Mouse (Mus musculus): ENCODE measurements around the gene S100a7a.

Gene S100a7a

GRCm38 (mm10) chr3:90653717-90654116 lies at the start of gene S100a7a:
S100a7a (plus strand) TSS chr3:90654017.
- no peak for DNase-seq

- peak in 1 of 2 experiments; percentile 13 for DNase-seq
Measured at GRCm38 (mm10) chr3:90604416-90604815, 49.4 kb upstream of the S100a7a start.

GRCm38 (mm10) chr3:90605049-90605448 lies 48.8 kb upstream of the S100a7a start:
- no peak for DNase-seq

DNA sequence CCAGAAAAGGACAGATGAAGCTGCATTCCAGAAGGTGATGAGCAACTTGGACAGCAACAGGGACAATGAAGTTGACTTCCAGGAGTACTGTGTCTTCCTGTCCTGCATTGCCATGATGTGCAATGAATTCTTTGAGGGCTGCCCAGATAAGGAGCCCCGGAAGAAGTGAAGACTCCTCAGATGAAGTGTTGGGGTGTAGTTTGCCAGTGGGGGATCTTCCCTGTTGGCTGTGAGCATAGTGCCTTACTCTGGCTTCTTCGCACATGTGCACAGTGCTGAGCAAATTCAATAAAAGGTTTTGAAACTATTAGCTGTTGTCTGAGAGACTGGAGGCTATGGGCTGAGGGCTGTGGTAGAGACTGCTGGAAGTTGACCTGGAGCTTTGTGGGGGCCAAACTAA lies 48.1 kb upstream of the S100a7a start:
- no peak for DNase-seq

DNA sequence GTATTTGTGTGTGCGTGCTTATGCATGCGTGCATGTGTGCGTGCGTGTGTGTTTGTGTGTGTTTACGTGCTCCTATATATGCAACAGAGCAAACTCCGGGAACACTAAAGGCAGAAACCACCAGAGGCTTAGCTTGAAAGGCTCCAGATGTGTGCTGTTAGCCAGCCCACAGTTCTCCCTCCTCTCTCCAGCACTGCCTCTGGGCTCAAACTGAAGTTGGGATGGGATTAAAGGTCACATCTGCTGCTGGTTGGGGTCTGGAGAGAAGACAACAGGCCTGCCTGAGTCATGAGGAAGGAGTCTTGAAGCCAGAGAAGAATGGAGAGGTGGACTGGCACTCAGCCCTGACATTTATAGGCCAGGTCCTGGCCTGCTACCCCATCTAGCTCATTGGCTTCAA lies 47.6 kb upstream of the S100a7a start:
- DNase-seq: no peak

- DNase-seq: no peak
Measured at GRCm38 (mm10) chr3:90607361-90607760, 46.5 kb upstream of the S100a7a start.

- DNase-seq: no peak
Measured at GRCm38 (mm10) chr3:90608223-90608622, 45.6 kb upstream of the S100a7a start, which contains the start of gene S100a5. S100a5 (plus strand) TSS chr3:90608523.

DNA sequence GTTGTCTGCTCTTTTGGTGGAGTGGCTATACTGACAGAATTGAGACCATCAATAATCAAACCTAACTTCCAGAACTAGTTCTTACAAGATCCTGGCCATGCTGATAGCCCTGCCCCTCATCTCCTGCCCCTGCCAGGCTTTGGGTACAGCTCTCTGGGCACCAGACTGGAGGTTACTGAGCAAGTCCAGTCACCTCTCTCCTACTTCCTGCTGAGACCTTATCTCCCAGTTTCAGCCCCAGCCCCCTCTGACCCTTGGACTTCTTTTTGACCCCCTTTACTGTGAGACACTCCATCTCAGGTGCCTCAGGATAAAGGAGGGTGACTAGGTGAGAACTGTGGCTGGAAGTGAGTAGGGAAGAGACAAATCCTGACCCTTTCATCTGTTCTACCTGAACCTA lies 44.7 kb upstream of the S100a7a start:
- no peak for DNase-seq

GRCm38 (mm10) chr3:90611494-90611893 lies 42.3 kb upstream of the S100a7a start:
- no peak for DNase-seq

DNA sequence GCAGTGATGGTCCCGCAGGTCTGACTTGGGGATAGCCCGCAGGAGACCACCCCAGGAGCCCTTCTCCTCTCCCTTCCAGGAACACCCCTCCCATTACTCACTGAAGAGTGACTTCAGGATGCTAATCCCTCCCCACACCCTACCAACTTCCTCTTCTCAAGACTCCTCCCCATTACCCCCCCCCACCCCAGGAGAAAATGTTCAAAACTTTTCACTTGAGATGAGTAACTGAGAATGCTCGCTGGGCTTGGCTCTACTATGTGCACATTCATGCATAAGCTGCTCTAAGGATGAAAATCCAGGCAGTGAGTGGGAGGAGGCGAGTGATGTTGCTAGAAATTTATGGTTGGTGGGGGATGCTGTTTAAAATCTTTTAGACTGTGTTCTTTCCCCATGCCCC lies 41.8 kb upstream of the S100a7a start:
- DNase-seq: no peak

DNA sequence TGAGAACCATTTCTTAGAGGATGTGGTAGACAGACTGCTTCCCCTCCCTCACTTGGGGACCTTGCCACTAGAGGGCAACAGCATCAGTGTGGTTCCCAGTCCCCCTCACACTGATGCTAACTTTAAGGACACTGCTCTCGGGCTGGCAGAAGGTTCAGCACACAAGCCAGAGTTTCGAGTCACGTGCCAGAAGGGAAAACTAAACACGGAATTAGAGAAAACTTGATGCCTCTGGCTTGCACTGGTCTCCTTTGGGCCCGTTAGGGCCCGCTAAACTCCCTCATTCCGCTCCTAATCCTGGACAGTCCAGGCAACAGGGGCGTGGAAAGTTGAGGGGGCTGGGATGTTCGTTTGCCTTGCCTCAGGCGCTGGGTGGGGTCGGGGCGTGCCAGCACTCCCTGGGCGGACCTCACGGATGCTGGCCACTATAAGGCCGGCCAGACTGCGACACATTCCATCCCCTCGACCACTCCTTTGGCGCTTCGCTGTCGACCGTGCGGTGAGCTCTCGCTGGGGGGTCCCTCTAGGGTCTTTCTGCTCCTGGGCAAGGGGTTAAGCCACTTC lies 41.0 kb upstream of the S100a7a start, which contains the start of gene S100a6:
S100a6 (plus strand) TSS at position 155 of the 564 bp plus-strand sequence.
- peak; percentile 79 to 83 for DNase-seq

- no peak for DNase-seq
Measured at GRCm38 (mm10) chr3:90613461-90614147, 40.2 kb upstream of the S100a7a start.

DNA sequence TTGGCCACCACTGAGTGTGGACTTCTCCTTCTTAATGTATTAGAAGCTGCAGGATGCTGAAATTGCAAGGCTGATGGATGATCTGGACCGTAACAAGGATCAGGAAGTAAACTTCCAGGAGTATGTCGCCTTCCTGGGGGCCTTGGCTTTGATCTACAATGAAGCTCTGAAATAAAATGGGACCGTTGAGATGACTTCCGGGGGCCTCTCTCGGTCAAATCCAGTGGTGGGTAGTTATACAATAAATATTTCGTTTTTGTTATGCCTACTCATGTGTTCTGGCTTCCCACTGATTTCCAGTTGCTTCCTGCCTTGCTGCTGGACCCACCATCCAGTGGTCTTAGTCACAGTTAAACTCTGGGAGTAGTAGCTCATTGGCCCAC lies 39.7 kb upstream of the S100a7a start:
- no peak for DNase-seq

DNA sequence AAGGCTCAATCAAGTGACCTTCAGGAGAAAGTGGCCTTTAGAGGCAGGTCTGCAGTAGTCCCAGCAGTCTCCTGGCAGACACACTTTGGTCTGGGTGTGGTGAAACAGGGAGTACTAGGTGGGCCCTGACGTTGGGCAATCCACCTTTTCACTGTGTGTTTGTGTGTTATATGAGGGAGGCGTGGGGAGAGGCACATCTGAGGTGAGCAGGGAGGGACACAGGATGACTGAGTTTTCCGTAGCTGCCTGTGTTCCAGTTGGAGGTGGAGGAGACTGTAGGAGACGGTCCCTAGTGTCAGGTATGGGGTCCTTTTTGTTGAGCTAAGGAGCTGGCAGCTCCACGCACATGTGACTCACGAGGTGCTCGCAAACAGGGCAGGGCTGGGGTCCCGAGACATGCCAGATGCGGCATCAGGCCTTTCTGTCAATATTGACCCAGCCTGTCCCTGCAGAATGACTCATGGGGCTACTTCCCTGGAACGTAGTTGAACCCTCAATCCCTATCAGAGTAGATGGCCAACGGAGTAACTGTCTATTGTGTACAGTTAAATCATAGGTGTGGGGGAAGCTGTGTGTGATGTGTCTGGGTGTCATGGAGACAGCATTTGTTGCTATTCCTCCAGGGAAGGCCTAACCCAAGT lies 39.1 kb upstream of the S100a7a start:
- DNase-seq: no peak

DNA sequence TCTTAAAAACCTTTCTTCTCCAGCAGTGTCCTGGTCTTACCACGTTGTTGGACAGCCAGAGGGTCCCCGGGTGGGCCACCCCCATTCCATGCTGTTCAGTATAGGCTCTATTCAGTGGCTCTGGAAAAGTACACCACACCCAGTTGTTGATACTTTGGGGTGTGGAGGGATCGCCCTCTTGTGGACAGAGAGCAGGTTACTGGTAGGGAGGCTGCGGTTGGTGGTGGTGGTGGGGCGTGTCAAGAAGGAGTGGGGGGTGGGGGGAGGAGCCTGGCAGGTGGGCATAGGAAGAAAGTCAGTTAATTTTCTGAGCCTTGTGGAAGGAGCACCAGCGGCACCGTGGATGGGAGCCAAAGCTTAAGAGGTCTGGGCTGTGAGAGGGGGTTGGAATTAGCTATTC lies 38.4 kb upstream of the S100a7a start:
- DNase-seq: peak; percentile 76 to 83

DNA sequence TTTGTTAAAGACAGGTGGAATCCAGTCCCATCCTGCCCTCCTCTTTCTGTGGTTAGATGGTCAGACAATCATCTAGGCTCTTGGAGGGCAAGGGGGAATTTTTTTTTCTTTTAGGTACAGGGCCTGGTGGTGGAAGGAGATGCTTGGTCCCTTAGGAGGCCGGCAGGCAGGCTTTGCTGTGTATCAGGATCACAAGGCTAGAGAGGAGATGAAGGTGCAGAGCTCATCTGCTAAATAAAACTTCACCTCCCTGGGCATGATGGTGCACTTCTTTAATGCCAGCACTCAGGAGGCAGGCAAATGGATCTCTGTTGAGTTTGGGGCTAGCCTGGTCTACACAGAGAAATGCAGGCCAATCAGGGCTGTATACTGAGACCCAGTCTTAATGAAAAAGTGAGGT lies 37.9 kb upstream of the S100a7a start:
- DNase-seq: no peak

GRCm38 (mm10) chr3:90617586-90617985 lies 36.2 kb upstream of the S100a7a start:
- no peak for DNase-seq

GRCm38 (mm10) chr3:90621552-90621951 lies 32.3 kb upstream of the S100a7a start:
- DNase-seq: no peak

DNA sequence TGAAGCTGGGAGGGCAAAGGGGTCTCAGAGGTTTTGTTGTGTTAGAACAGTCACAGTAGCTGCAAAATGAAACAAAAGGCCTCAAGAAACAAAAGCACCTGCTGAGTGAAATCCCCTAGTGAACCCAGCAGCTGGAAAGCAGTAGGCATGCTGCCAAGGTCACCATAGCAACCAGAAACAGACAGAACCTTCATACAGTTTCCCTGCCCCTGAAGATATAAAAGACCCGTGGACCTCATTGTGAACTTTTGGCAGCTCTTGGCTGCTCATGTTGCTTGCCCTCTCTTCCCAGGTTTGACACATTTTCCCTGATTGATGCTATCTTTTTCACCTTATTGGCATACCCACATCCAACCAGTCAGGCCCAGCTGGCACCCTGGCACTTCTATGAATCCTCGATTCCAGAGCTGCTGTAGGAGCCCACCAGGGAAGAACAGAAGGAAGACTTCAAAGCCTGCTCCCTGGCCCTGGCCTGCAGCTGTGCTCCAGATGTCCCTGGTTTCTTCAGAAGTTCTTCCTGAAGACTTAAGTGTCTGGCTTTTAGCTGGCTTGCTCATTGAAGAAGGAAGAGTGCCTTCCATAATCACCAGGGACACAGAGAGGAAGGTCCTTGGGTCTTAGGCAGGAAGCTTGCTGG lies 30.3 kb upstream of the S100a7a start:
- peak; percentile 50 to 63 for DNase-seq

GRCm38 (mm10) chr3:90625496-90625895 lies 28.3 kb upstream of the S100a7a start:
- DNase-seq: no peak

- no peak for DNase-seq
Measured at GRCm38 (mm10) chr3:90626266-90627021, 27.4 kb upstream of the S100a7a start.

DNA sequence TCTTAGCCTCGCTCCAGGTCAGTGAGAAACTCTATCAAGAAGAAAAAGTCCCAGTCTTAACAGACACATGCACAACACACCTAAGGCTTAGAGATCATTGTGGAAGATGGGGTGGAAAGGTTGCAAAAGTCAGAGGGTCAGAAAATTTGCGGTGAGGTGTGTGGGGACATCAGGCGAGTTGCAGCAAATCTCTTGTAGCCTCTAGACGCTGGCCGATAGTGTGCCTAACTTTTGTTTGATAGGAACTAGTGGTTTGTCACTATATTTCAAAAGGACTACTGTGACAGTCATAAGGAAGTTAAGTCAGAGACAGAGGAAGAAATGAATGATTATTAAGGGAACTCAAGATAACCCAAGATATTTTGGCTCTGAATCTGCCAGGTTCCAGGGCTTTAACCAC lies 26.5 kb upstream of the S100a7a start:
- DNase-seq: no peak

GRCm38 (mm10) chr3:90627807-90628206 lies 26.0 kb upstream of the S100a7a start:
- DNase-seq: peak; percentile 17 to 25
